Mouse (Mus musculus) midbrain, postnatal 0 days (tissue): ENCODE measurements around the gene Pkdrej. TPM values are rescaled to one million over a fixed set of nuclear protein-coding genes. Genes with fewer than 3 reads are reported as not detected.
"Not testable (repeated sequence)": the region's sequence is repeated elsewhere in the genome, so short reads cannot be mapped to it uniquely, and the experiment has no call there.

ENCODE experiments used
- ATAC-seq: fragments of 200-750 bp; cut with Nextera tagmentation; 2 replicates; pipeline ENCODE4 v1.8.0; 2017; ENCODE audit warnings: moderate number of reproducible peaks, mild to moderate bottlenecking, moderate TSS enrichment, moderate library complexity; ENCODE audit not compliant: low FRiP score
- DNase-seq: peaks from one replicate; pipeline ENCODE4 v3.0.0-alpha.2; 2015; ENCODE audit warnings: low spot score
- H3K27ac ChIP-seq: fragments of 300-500 bp; sonication (generic); 2 replicates; pipeline ENCODE4 v1.5.1; 2014; ENCODE audit warnings: low read depth, mild to moderate bottlenecking, low read length, mixed read lengths
- H3K27me3 ChIP-seq: fragments of 300-500 bp; sonication (generic); 2 replicates; pipeline ENCODE4 v1.6.1; 2014; ENCODE audit warnings: low read length, control low read depth, mixed read lengths; ENCODE audit not compliant: insufficient read depth
- H3K36me3 ChIP-seq: fragments of 300-500 bp; sonication (generic); 2 replicates; pipeline ENCODE4 v1.6.1; 2014; ENCODE audit warnings: low read length, control low read depth, mixed read lengths; ENCODE audit not compliant: insufficient read depth
- H3K4me1 ChIP-seq: fragments of 300-500 bp; sonication (generic); 2 replicates; pipeline ENCODE4 v1.6.1; 2014; ENCODE audit warnings: mild to moderate bottlenecking, control low read depth, antibody characterized with exemption, low read length, mixed read lengths; ENCODE audit not compliant: insufficient read depth
- H3K4me2 ChIP-seq: fragments of 300-500 bp; sonication (generic); 2 replicates; pipeline ENCODE4 v1.6.1; 2014; ENCODE audit warnings: low read depth, mild to moderate bottlenecking, low read length, mixed read lengths; ENCODE audit not compliant: poor library complexity, severe bottlenecking
- H3K4me3 ChIP-seq: fragments of 300-500 bp; sonication (generic); 2 replicates; pipeline ENCODE4 v1.5.1; 2014; ENCODE audit warnings: low read depth, mild to moderate bottlenecking, low read length, moderate library complexity
- H3K9ac ChIP-seq: fragments of 300-500 bp; sonication (generic); replicated peaks from 2 replicates; pipeline ENCODE4 v1.6.1; 2014; ENCODE audit warnings: mild to moderate bottlenecking, low read length, moderate library complexity, mixed read lengths; ENCODE audit not compliant: poor library complexity, severe bottlenecking
- H3K9me3 ChIP-seq: fragments of 300-500 bp; sonication (generic); 2 replicates; pipeline ENCODE4 v1.6.1; 2016; ENCODE audit warnings: low read length, control low read depth
- CTCF ChIP-seq: IDR thresholded peaks from 2 replicates; pipeline ENCODE4 v1.5.1; 2016; ENCODE audit warnings: antibody characterized with exemption, mild to moderate bottlenecking
- WGBS: fragments of 180-500 bp; shearing (Covaris S2); extraction: QIAGEN DNeasy Blood & Tissue Kit; methylation state at CpG from one replicate; pipeline ENCODE4 v1.1.7; 2014; 5-methylcytosine and 5-hydroxymethylcytosine counted together
- polyA plus RNA-seq: library from polyadenylated mRNA; unstranded; fragments of >200 nt; fragmentation: Nextera tagmentation; extraction: Ambion mirVana; gene quantifications from 2 replicates; pipeline ENCODE4 v1.2.1, GENCODE M21; 2015
- total RNA-seq: library from RNA; depleted of rRNA; stranded (reverse); fragments of >200 nt; gene quantifications from 2 replicates; pipeline ENCODE4 v1.2.3, GENCODE M21; 2014

The Pkdrej gene
- total and polyA plus RNA-seq, 2 experiments from 2014 or later = 0.06 to 0.33 TPM

DNA sequence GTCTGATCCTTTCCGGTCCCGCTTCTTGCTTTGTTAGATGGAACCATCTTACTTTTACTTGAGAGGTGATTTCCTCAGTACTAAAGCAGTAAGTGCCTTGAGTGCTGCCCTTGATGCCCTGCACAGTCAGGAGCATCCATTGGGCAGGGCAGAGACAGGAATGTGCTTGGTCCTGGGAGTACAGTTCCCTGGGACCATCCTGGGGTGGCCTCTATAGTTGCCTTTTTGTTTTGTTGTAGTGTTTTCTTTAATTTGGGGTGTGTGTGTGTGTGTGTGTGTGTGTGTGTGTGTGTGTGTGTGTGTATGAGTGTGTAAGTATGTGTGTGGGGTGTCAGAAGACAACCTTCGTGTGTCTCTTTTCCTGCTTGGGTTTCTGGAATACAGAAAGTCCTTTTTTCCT lies 37.2 kb downstream of the Pkdrej start:
- no peak overlapping the region for H3K4me3 ChIP-seq
- no peaks in the 10 kb centered on the region for H3K4me1 ChIP-seq
- no peaks in the 10 kb centered on the region for H3K9me3 ChIP-seq
- no peak overlapping the region for H3K9ac ChIP-seq
- TF ChIP-seq CTCF = no peak
- DNase-seq (no peak), ATAC-seq (no peak)
- H3K27me3 ChIP-seq = no peaks in the 10 kb centered on the region
- H3K4me2 ChIP-seq = no peak overlapping the region
- H3K36me3 ChIP-seq = no peaks in the 10 kb centered on the region
- 94% methylated on average over 3 of the region's 3 CpGs for WGBS
- no peak overlapping the region for H3K27ac ChIP-seq

DNA sequence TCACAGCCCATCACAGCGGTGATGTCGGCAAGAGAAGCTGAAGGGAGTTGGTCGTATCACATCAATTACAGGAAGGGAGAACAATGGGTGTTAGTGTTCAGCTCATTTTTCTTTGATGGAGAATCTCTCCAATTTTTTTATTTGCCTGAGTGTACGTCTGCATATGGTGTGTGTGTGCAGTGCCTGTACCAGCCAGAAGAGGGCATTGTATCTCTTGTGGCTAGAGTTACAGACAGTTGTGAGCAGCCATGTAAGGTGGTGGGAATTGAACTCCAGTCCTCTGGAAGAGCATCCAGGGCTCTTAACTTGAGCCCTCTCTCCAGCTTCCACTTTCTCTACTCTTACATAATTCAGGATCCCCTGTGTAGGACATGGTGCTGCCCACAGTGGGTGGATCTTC lies 38.4 kb downstream of the Pkdrej start:
- H3K4me3 ChIP-seq = no peak overlapping the region
- ATAC-seq = no peak
- H3K9ac ChIP-seq = no peak overlapping the region
- H3K27me3 ChIP-seq = no peaks in the 10 kb centered on the region
- H3K9me3 ChIP-seq = no peaks in the 10 kb centered on the region
- no peaks in the 10 kb centered on the region for H3K36me3 ChIP-seq
- WGBS = 87% methylated on average over 4 of the region's 4 CpGs
- no peak overlapping the region for H3K4me2 ChIP-seq
- no peak overlapping the region for H3K27ac ChIP-seq
- no peak for DNase-seq
- no peak for TF ChIP-seq CTCF
- no peaks in the 10 kb centered on the region for H3K4me1 ChIP-seq

DNA sequence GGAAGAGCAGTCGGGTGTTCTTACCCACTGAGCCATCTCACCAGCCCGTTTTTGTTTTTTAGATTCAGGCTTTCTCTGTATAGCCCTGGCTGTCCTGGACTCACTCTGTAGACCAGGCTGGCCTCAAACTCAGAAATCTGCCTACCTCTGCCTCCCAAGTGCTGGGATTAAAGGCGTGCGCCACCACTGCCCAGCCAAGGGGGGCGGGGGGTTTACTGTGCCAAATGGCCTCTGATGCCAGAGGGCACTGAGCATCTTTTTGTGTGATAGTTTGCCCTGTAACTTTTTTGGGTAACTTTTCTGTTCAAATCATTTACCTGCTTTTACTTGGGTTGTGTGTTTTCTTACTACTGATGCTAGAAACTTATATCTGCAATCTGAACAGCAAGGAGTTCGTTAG lies 42.6 kb downstream of the Pkdrej start:
- not testable (repeated sequence) for ATAC-seq, H3K4me2 ChIP-seq, H3K36me3 ChIP-seq, H3K4me1 ChIP-seq, H3K27ac ChIP-seq, H3K9me3 ChIP-seq, H3K9ac ChIP-seq, DNase-seq, H3K4me3 ChIP-seq, H3K27me3 ChIP-seq
- 86% methylated on average over 6 of the region's 6 CpGs for WGBS

DNA sequence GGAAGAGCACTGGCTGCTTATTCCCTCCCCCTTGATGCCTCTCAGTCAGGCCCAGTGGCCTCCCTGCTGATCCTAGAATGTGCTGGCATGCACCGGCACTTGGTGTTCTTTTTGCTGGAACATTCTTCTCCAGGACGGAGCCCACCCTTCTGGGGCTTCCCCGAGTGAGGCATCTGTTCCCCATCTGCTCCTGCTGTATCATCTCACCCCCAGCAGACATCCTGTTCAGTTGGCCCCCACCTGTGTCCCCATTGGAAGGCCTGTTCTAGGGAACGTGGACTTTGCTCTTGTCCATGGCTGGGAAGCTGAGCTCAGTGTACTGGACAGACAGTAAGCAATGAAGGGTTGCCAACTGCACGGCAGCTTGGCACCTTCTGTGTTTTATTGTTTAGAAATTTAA lies 44.8 kb downstream of the Pkdrej start:
- Histone ChIP-seq H3K9me3 (no peaks in the 10 kb centered on the region), H3K4me1 (no peaks in the 10 kb centered on the region), H3K4me3 (no peak overlapping the region)

DNA sequence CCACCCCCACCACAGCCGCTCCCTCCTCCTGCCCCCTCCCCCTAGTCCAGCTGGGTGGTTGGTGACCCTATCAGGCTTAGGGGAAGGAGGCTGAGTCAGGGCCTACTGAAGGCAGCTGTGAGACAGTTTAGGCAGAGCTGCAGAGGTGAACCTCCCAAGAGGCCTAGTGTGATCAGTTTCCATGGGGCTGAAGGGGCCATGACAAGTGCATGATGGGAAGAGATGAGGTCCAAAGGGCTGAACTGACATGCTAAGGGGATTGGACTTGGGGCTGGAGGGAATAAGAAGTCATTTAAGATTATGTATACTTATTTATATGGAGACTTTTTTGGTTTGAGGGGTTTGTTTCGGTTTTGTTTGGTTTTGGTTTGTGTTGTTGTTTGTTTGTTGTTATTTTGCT lies 45.3 kb downstream of the Pkdrej start:
- ATAC-seq (no peak), DNase-seq (no peak)
- H3K36me3 ChIP-seq = no peaks in the 10 kb centered on the region
- H3K4me3 ChIP-seq = no peak overlapping the region
- H3K9ac ChIP-seq = no peak overlapping the region
- no peaks in the 10 kb centered on the region for H3K9me3 ChIP-seq
- H3K27ac ChIP-seq = no peak overlapping the region
- TF ChIP-seq CTCF = no peak
- H3K4me2 ChIP-seq = no peak overlapping the region
- H3K4me1 ChIP-seq = no peaks in the 10 kb centered on the region
- no peaks in the 10 kb centered on the region for H3K27me3 ChIP-seq
- 69% methylated on average over 2 of the region's 2 CpGs for WGBS

More for the DNA sequence above, 44.8 kb downstream of the Pkdrej start:
- H3K27ac ChIP-seq = no peak overlapping the region
- no peak for TF ChIP-seq CTCF
- 78% methylated on average over 5 of the region's 5 CpGs for WGBS
- no peak for ATAC-seq
- no peak overlapping the region for H3K4me2 ChIP-seq
- no peaks in the 10 kb centered on the region for H3K36me3 ChIP-seq
- no peaks in the 10 kb centered on the region for H3K27me3 ChIP-seq
- no peak for DNase-seq
- H3K9ac ChIP-seq = no peak overlapping the region

DNA sequence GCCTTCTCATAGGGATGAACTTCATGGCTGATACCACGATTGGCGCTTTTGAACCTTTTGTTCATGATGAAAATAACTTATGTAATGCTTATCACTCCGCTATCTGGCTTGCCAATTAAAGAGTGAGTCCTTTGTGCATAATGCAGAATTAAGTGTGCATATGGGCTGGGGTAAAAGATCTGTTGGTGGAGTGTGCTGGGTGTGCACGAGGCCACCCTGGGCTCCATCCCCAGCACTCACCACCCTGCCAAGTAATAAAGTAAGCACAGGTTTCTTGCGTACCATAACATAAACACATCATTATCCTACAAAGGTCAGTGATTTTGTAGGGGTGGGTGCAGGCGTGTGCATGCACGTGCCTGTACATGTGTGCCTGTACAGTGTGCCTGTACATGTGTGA lies 46.5 kb downstream of the Pkdrej start:
- ATAC-seq (no peak), DNase-seq (no peak)
- TF ChIP-seq CTCF = no peak
- no peak overlapping the region for H3K27ac ChIP-seq
- H3K27me3 ChIP-seq = no peaks in the 10 kb centered on the region
- no peak overlapping the region for H3K4me3 ChIP-seq
- no peaks in the 10 kb centered on the region for H3K36me3 ChIP-seq
- no peaks in the 10 kb centered on the region for H3K4me1 ChIP-seq
- H3K9me3 ChIP-seq = no peaks in the 10 kb centered on the region
- H3K4me2 ChIP-seq = no peak overlapping the region
- H3K9ac ChIP-seq = no peak overlapping the region
- WGBS = 91% methylated on average over 7 of the region's 7 CpGs

DNA sequence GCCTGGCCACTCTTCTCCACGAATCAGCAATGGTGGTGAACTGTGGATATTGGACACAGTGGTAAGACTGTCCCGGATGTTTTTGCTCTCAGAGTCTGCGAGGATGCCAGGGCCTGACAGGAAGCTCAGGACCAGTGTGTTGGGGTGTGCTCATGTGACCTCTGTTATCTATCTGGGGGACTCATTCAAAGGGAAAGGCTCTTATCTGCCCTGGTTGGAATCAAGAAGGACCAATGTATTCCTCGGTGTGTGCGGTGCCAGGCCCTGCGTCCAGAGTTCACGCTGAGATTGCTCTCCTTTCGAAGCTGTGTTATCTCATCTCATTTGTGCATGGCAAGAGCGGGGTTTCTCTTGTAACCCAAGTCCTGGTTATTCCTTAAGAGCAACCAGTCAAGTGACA lies 47.1 kb downstream of the Pkdrej start:
- DNase-seq (no peak), ATAC-seq (no peak)
- H3K9ac ChIP-seq = no peak overlapping the region
- no peak overlapping the region for H3K4me2 ChIP-seq
- H3K27me3 ChIP-seq = no peaks in the 10 kb centered on the region
- no peaks in the 10 kb centered on the region for H3K9me3 ChIP-seq
- no peaks in the 10 kb centered on the region for H3K36me3 ChIP-seq
- no peak overlapping the region for H3K27ac ChIP-seq
- no peak overlapping the region for H3K4me3 ChIP-seq
- no peak for TF ChIP-seq CTCF
- no peaks in the 10 kb centered on the region for H3K4me1 ChIP-seq
- WGBS = 88% methylated on average over 9 of the region's 9 CpGs
